Mouse (Mus musculus) liver, adult 2 months (tissue): Measurements from ENCODE around the gene Tyrobp. TPM values are rescaled to one million over a fixed set of nuclear protein-coding genes. Genes with fewer than 3 reads are reported as not detected.

ENCODE experiments used
- DNase-seq: peaks from one replicate; pipeline ENCODE4 v3.0.0-alpha.2; 2011; ENCODE audit warnings: low read depth, low spot score; ENCODE audit errors: extremely low read depth
- H3K27ac ChIP-seq: fragments of 200-500 bp; replicated peaks from 2 replicates; pipeline ENCODE4 v1.5.1; 2012; ENCODE audit warnings: low read depth, mild to moderate bottlenecking, control low read depth, inconsistent platforms, low read length; ENCODE audit not compliant: insufficient read depth
- H3K27me3 ChIP-seq: fragments of 200-500 bp; 2 replicates; pipeline ENCODE4 v1.6.1; 2012; ENCODE audit warnings: mild to moderate bottlenecking, moderate library complexity, low read length, inconsistent platforms; ENCODE audit not compliant: control insufficient read depth, insufficient read depth
- H3K36me3 ChIP-seq: fragments of 200-500 bp; 2 replicates; pipeline ENCODE4 v1.6.1; 2012; ENCODE audit warnings: low read length, inconsistent platforms; ENCODE audit not compliant: control insufficient read depth, insufficient read depth
- H3K4me1 ChIP-seq: fragments of 200-500 bp; 2 replicates; pipeline ENCODE4 v1.6.1; 2011; ENCODE audit warnings: low read length; ENCODE audit not compliant: control insufficient read depth, insufficient read depth
- H3K4me3 ChIP-seq: fragments of 200-500 bp; 2 replicates; pipeline ENCODE4 v1.5.1; 2011; ENCODE audit warnings: low read depth, mild to moderate bottlenecking, control low read depth, low read length, moderate library complexity; ENCODE audit not compliant: insufficient read depth
- H3K79me2 ChIP-seq: fragments of 200-500 bp; 2 replicates; pipeline ENCODE4 v1.6.1; 2012; ENCODE audit warnings: inconsistent platforms, mild to moderate bottlenecking, low read length, moderate library complexity; ENCODE audit not compliant: control insufficient read depth, insufficient read depth
- H3K9ac ChIP-seq: fragments of 200-500 bp; 2 replicates; pipeline ENCODE4 v1.6.1; 2012; ENCODE audit warnings: low read depth, mild to moderate bottlenecking, control low read depth, inconsistent platforms, low read length
- CTCF ChIP-seq: fragments of 200-500 bp; IDR thresholded peaks from 2 replicates; pipeline ENCODE4 v1.5.1; 2011; ENCODE audit warnings: low read depth, low read length, control low read depth
- POLR2A ChIP-seq: fragments of 200-500 bp; IDR thresholded peaks from 2 replicates; pipeline ENCODE4 v1.6.1; 2011; ENCODE audit warnings: low read length, control low read depth; ENCODE audit not compliant: insufficient read depth; ENCODE audit errors: extremely low read depth
- WGBS: fragments of 180-500 bp; shearing (Covaris S2); methylation state at CpG from one replicate; pipeline ENCODE4 v1.1.7; 2018; 5-methylcytosine and 5-hydroxymethylcytosine counted together
- polyA plus RNA-seq: library from polyadenylated mRNA; depleted of rRNA; stranded (reverse); fragments of >200 nt; gene quantifications from 2 replicates; pipeline ENCODE4 v1.2.3, GENCODE M21; 2012; rRNA removed
- total RNA-seq: library from RNA; depleted of rRNA; stranded (reverse); fragments of >200 nt; gene quantifications from 2 replicates; pipeline ENCODE4 v1.2.3, GENCODE M21; 2014; rRNA removed

Gene Tyrobp
- total RNA-seq (46.1 and 57.6 TPM in 2 replicates), polyA plus RNA-seq (48.1 and 86.4 TPM in 2 replicates)

DNA sequence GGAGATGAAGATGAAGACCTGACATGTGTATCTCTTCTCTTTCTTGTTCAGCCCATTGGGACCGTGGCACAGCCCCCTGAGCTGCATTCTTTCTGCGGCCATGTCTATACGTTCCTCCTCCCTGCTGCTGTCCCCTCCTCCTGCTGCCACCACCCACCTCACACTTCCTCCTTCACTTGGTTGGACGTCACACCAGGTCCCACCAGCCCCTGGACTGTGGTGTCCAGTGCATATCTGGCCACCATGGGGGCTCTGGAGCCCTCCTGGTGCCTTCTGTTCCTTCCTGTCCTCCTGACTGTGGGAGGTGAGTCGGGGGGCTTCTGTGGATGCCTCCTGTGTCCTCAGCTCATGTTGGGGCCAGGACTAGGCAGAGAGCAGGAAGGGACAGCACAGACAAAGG is at the start of gene Tyrobp:
Gene Tyrobp, plus strand, starts transcription at position 165 of the 400 bp plus-strand sequence.
- H3K4me3 ChIP-seq, result peak within 1 kb of the TSS; percentile 45
- no peaks in the 10 kb centered on the region for H3K36me3 ChIP-seq
- peak within 1 kb of the TSS; percentile 46 for H3K27ac ChIP-seq
- no peak for DNase-seq
- H3K79me2 ChIP-seq, result no peaks in the 10 kb centered on the region
- H3K27me3 ChIP-seq, result no peaks in the 10 kb centered on the region
- peak within 1 kb of the TSS; percentile 34; the same call in 1 of the 2 replicates for H3K9ac ChIP-seq
- TF ChIP-seq POLR2A (0 out of 2 replicates have a peak, but pooled peaks have one; percentile 15), CTCF (no peak)
- 66% methylated on average over 5 of the region's 5 CpGs for WGBS
- no peaks in the 10 kb centered on the region for H3K4me1 ChIP-seq

DNA sequence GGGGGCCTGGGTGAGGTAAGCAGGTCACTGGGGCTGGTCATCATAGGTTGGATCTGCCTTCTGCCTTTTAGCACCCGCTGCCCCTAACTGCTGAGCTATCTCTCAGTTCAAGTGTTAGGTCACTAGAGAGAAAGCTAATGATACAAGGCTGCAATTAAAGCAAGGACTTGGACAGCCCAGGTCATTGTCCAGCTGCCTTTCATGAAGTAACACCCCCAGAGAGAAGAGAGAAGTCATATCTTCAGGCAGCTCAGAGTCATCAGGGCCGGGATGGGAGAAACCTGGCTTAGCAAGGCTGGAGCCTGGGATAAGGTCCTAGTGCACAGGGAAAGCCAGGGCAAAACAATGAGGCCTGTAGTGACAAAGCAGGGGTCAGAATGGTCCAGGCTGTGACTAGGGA is 46.1 kb upstream of the Tyrobp start:
- Histone ChIP-seq H3K4me3 (no peak overlapping the region), H3K9ac (no peak overlapping the region), H3K27ac (no peak overlapping the region), H3K36me3 (no peaks in the 10 kb centered on the region), H3K79me2 (no peaks in the 10 kb centered on the region), H3K27me3 (no peaks in the 10 kb centered on the region), H3K4me1 (no peaks in the 10 kb centered on the region; the same call in 1 of the 2 replicates)
- no peak for DNase-seq
- TF ChIP-seq CTCF, result no peak
- TF ChIP-seq POLR2A, result no peak
- WGBS, result 67% methylated on average over 2 of the region's 2 CpGs

DNA sequence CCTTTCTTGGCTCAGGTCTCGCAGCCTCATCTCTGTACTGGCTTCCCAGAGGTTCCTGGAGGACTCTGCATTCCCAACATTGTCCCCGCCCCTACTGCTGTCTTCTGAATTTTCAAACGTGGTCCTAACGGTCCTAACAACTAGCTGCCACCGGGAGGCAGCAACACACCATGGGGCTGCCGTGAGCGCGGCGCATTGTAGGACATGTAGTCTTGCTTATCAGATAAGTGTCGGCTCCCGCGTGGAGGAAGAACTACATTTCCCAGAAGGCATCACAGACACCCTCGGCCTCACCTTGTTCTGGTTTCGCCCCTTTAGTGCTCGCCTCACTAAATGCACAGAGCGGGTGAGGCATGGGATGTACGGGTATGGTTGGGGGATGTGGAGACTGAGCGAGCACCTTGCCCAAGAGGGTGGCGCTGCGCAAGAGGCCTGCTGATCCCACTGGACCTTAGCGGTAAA is 40.0 kb upstream of the Tyrobp start:
- under 1% methylated on average over 21 of the region's 21 CpGs for WGBS
- TF ChIP-seq CTCF (peak; percentile 98), POLR2A (no peak)

DNA sequence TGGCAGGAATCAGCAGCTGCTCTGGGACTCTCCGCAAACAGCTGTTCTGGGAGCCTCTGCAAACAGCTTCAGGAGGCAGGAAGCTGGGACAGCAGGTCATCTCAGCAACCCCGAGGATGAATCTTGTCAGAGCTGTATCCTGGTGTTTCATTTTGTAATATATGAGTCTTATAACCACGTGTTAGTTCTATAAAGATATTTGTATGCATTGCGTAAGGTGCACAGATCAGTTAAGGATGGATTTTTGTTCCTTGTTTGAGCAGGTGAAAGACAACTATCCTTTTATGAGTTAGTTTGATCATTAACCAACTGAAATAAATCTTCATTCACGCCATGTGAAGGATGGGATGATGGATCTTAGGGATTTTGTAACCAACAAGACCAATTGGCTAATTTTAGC is 33.5 kb upstream of the Tyrobp start:
- H3K9ac ChIP-seq, result no peak overlapping the region
- H3K4me1 ChIP-seq, result no peaks in the 10 kb centered on the region
- H3K27me3 ChIP-seq, result no peaks in the 10 kb centered on the region
- 39% methylated on average over 5 of the region's 5 CpGs for WGBS
- H3K4me3 ChIP-seq, result no peak overlapping the region
- TF ChIP-seq POLR2A, result no peak
- TF ChIP-seq CTCF, result no peak
- no peaks in the 10 kb centered on the region for H3K79me2 ChIP-seq
- no peak for DNase-seq
- no peak overlapping the region for H3K27ac ChIP-seq
- H3K36me3 ChIP-seq, result no peaks in the 10 kb centered on the region

More for the DNA sequence above, 40.0 kb upstream of the Tyrobp start:
- DNase-seq, result peak; percentile 86
- Histone ChIP-seq H3K27me3 (no peaks in the 10 kb centered on the region), H3K79me2 (no peaks in the 10 kb centered on the region), H3K4me1 (no peaks in the 10 kb centered on the region), H3K36me3 (no peaks in the 10 kb centered on the region), H3K27ac (no peak overlapping the region), H3K9ac (peak overlapping the region; percentile 63), H3K4me3 (peak overlapping the region; percentile 67)

DNA sequence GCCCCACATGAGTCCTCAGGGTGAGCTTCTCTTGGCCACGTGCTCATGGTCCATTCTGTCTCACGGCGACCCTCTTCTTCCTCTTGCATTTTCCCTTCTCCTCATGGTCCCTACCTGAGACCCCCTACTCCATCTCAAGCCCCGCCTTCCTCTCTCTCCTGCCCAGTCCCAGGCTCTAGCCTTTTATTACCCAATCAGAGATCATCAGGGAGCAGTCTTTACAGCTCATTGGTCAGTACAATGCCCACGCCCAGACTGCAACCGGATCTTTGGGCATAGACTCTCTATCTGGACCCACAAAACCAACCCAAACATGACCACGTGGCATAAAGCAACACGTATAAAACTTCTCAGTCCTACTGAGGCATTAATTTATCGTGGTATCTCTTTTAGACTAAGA is 29.5 kb upstream of the Tyrobp start:
- H3K4me1 ChIP-seq, result no peaks in the 10 kb centered on the region
- TF ChIP-seq POLR2A, result no peak
- no peak overlapping the region for H3K4me3 ChIP-seq
- 84% methylated on average over 9 of the region's 9 CpGs for WGBS
- H3K9ac ChIP-seq, result no peak overlapping the region
- no peak overlapping the region for H3K27ac ChIP-seq
- no peak for DNase-seq
- H3K79me2 ChIP-seq, result no peaks in the 10 kb centered on the region
- no peaks in the 10 kb centered on the region for H3K27me3 ChIP-seq
- no peaks in the 10 kb centered on the region for H3K36me3 ChIP-seq

DNA sequence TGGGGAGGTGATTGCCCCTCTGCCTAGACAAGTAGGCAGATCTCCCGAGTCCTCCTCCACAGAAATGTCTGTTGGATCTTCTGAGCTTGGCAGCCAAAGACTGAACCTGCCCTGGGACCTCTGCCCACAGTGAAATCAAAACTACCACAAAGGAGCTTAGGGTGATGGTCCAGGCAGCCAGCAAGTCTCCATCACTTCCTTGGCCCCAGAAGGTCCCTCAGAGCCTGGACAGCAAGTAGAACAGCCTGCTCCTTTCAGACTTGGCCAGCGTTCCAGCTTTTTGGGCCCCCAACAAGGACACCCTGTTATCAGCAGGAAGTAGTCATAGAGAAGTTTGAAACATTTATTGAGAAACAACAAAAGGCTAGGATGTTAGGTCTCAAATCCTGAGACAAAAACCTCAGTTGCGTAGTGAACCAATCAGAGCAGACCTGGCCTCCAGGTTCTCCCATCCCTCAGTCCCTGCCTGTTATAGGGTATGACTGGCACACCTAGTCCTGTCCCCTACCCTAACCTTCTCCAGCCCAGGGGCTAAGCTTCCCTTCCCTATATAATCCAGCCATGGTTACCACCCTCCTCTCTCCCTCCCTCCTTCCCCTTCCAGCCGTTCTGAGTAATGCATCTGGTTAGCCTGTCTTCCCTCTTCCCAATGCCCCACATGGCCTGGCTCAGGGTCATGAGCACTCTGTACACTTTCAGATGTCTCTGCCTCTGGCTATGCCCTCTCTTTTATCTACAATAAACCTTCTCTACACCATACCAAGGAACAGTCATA is 20.6 kb upstream of the Tyrobp start:
- H3K36me3 ChIP-seq, result no peaks in the 10 kb centered on the region
- no peaks in the 10 kb centered on the region for H3K4me1 ChIP-seq
- H3K27me3 ChIP-seq, result no peaks in the 10 kb centered on the region
- no peaks in the 10 kb centered on the region for H3K79me2 ChIP-seq
- DNase-seq, result no peak
- no peak overlapping the region; the same call in 1 of the 2 replicates for H3K27ac ChIP-seq
- H3K9ac ChIP-seq, result no peak overlapping the region
- 63% methylated on average over 4 of the region's 4 CpGs for WGBS
- TF ChIP-seq POLR2A (no peak), CTCF (no peak)
- H3K4me3 ChIP-seq, result no peak overlapping the region
